Mouse (Mus musculus) ES-Bruce4 (cell line): ENCODE measurements around the gene Bmp8b. TPM values are rescaled to one million over a fixed set of nuclear protein-coding genes. Genes with fewer than 3 reads are reported as not detected.
A peak's percentile ranks its signal among the peaks of the same experiment; 100 is the strongest.

Source experiments
- H3K27ac ChIP-seq: 2 replicates; pipeline ENCODE4 v1.5.1; 2012; ENCODE audit warnings: low read length, inconsistent platforms; ENCODE audit not compliant: insufficient read depth
- H3K27me3 ChIP-seq: 2 replicates; pipeline ENCODE4 v1.6.1; 2012; ENCODE audit warnings: mild to moderate bottlenecking, low read length, inconsistent platforms; ENCODE audit not compliant: control insufficient read depth, poor library complexity, insufficient read depth, severe bottlenecking
- H3K36me3 ChIP-seq: 2 replicates; pipeline ENCODE4 v1.6.1; 2012; ENCODE audit warnings: inconsistent platforms, mild to moderate bottlenecking, low read length, moderate library complexity; ENCODE audit not compliant: control insufficient read depth, poor library complexity, insufficient read depth, severe bottlenecking
- H3K4me1 ChIP-seq: one replicate; pipeline ENCODE4 v1.8.1; 2011; ENCODE audit warnings: low read length; ENCODE audit not compliant: control insufficient read depth, insufficient read depth
- H3K4me3 ChIP-seq: 2 replicates; pipeline ENCODE4 v1.5.1; 2011; ENCODE audit warnings: low read depth, mild to moderate bottlenecking, low read length
- H3K9ac ChIP-seq: 2 replicates; pipeline ENCODE4 v1.6.1; 2012; ENCODE audit warnings: low read depth, mild to moderate bottlenecking, inconsistent platforms; ENCODE audit not compliant: poor library complexity, severe bottlenecking
- H3K9me3 ChIP-seq: replicated peaks from 2 replicates; pipeline ENCODE4 v1.6.1; 2012; ENCODE audit warnings: mild to moderate bottlenecking, low read length, inconsistent platforms; ENCODE audit not compliant: control insufficient read depth, poor library complexity, insufficient read depth, severe bottlenecking
- CTCF ChIP-seq: IDR thresholded peaks from one replicate; pipeline ENCODE4 v1.8.1; 2011; ENCODE audit warnings: low read depth, low read length
- EP300 ChIP-seq: IDR thresholded peaks from 2 replicates; pipeline ENCODE4 v1.6.1; 2011; ENCODE audit warnings: low read depth, low read length; ENCODE audit not compliant: insufficient read depth
- POLR2A ChIP-seq: IDR thresholded peaks from one replicate; pipeline ENCODE4 v1.8.1; 2011; ENCODE audit warnings: low read length; ENCODE audit not compliant: insufficient read depth
- polyA plus RNA-seq: library from polyadenylated mRNA; stranded (reverse); fragments of >200 nt; gene quantifications from 2 replicates; pipeline ENCODE4 v1.2.4, GENCODE M21; 2011; ENCODE audit warnings: low read depth; ENCODE audit not compliant: missing spikeins, insufficient read depth, insufficient read length

Bmp8b gene
- polyA plus RNA-seq, 1 experiment: 8.7 TPM

- H3K4me3 ChIP-seq: no peak overlapping the region
- no peak for TF ChIP-seq POLR2A
- TF ChIP-seq CTCF: no peak
- no peak for TF ChIP-seq EP300
- H3K36me3 ChIP-seq: no peaks in the 10 kb centered on the region
Measured at GRCm38 (mm10) chr4:123083323-123083902, 21.6 kb upstream of the Bmp8b start.

GRCm38 (mm10) chr4:123085290-123085689, 19.7 kb upstream of the Bmp8b start:
- H3K27ac ChIP-seq: no peak overlapping the region
- no peak overlapping the region for H3K4me3 ChIP-seq
- no peak for TF ChIP-seq POLR2A
- TF ChIP-seq CTCF: no peak
- no peak for TF ChIP-seq EP300
- H3K36me3 ChIP-seq: no peaks in the 10 kb centered on the region
- H3K27me3 ChIP-seq: no peaks in the 10 kb centered on the region
- no peak overlapping the region for H3K9ac ChIP-seq
- no peaks in the 10 kb centered on the region; the same call in 1 of the 2 replicates for H3K9me3 ChIP-seq
- no peaks in the 10 kb centered on the region for H3K4me1 ChIP-seq

More at GRCm38 (mm10) chr4:123083323-123083902, 21.6 kb upstream of the Bmp8b start:
- Histone ChIP-seq H3K9me3 (no peaks in the 10 kb centered on the region; the same call in 1 of the 2 replicates), H3K27ac (no peak overlapping the region), H3K4me1 (no peaks in the 10 kb centered on the region), H3K27me3 (no peaks in the 10 kb centered on the region), H3K9ac (no peak overlapping the region)

- Histone ChIP-seq H3K9me3 (no peaks in the 10 kb centered on the region; the same call in 1 of the 2 replicates), H3K27ac (no peak overlapping the region), H3K27me3 (no peaks in the 10 kb centered on the region), H3K4me3 (no peak overlapping the region), H3K9ac (no peak overlapping the region), H3K4me1 (no peaks in the 10 kb centered on the region), H3K36me3 (no peaks in the 10 kb centered on the region)
- TF ChIP-seq CTCF (no peak), POLR2A (no peak), EP300 (no peak)
Measured at GRCm38 (mm10) chr4:123086381-123086780, 18.6 kb upstream of the Bmp8b start.

- Histone ChIP-seq H3K27me3 (no peaks in the 10 kb centered on the region), H3K4me1 (no peaks in the 10 kb centered on the region), H3K36me3 (no peaks in the 10 kb centered on the region), H3K4me3 (no peak overlapping the region), H3K9me3 (no peaks in the 10 kb centered on the region), H3K9ac (no peak overlapping the region), H3K27ac (peak overlapping the region; percentile 26; the same call in 1 of the 2 replicates)
- TF ChIP-seq POLR2A (no peak), EP300 (no peak), CTCF (no peak)
Measured at GRCm38 (mm10) chr4:123092621-123093020, 12.3 kb upstream of the Bmp8b start.

GRCm38 (mm10) chr4:123093064-123093776, 11.7 kb upstream of the Bmp8b start:
- H3K27ac ChIP-seq: peak overlapping the region; percentile 26; the same call in 1 of the 2 replicates
- 0 out of 2 replicates have a peak overlapping the region, but pooled peaks have one; percentile 13 for H3K4me3 ChIP-seq
- no peaks in the 10 kb centered on the region for H3K27me3 ChIP-seq
- H3K36me3 ChIP-seq: no peaks in the 10 kb centered on the region
- 0 out of 2 replicates have a peak overlapping the region, but pooled peaks have one; percentile 1 for H3K9ac ChIP-seq
- H3K9me3 ChIP-seq: no peaks in the 10 kb centered on the region
- H3K4me1 ChIP-seq: no peaks in the 10 kb centered on the region
- TF ChIP-seq EP300 (no peak), CTCF (no peak), POLR2A (no peak)

- Histone ChIP-seq H3K9me3 (no peaks in the 10 kb centered on the region), H3K9ac (0 out of 2 replicates have a peak overlapping the region, but pooled peaks have one; percentile 1), H3K4me1 (no peaks in the 10 kb centered on the region), H3K27me3 (no peaks in the 10 kb centered on the region), H3K36me3 (no peaks in the 10 kb centered on the region), H3K4me3 (no peak overlapping the region), H3K27ac (no peak overlapping the region)
- TF ChIP-seq EP300: no peak
Measured at GRCm38 (mm10) chr4:123093869-123094268, 11.1 kb upstream of the Bmp8b start.
